Mouse (Mus musculus): Measurements from ENCODE around the gene Zdhhc14.

- TF ChIP-seq CTCF (conservative IDR thresholded peaks at IDR 0.05; ENCODE audit: low read length) (no peak), POU5F1 (IDR thresholded peaks at IDR 0.05; ENCODE audit: borderline replicate concordance, low read length) (no peak), NANOG (IDR thresholded peaks at IDR 0.05; ENCODE audit: borderline replicate concordance, low read length) (no peak)
These were observed 8.9 kb upstream of the Zdhhc14 start for GRCm38 (mm10) chr17:5483456-5483855.

All from E14TG2a.4 (cell line).